Mouse (Mus musculus): ENCODE measurements at regions not wholly inside any gene's neighbourhood (a gene's known extent, or its start where the extent isn't known, plus 50 kb on each side); places are given as distances from the start of the nearest gene placed in this dataset.

- DNase-seq (ENCODE audit: extremely low spot score in 1 of 2, low spot score in 1 of 2): no peak
These were observed 314.8 kb upstream of the Jmjd1c start for GRCm38 (mm10) chr10:66781171-66781510.

GRCm38 (mm10) chr10:66782025-66782424, 313.9 kb upstream of the Jmjd1c start:
- no peak for DNase-seq (ENCODE audit: extremely low spot score in 1 of 2, low spot score in 1 of 2)

GRCm38 (mm10) chr10:66787812-66788211, 308.1 kb upstream of the Jmjd1c start:
- no peak for DNase-seq (ENCODE audit: extremely low spot score in 1 of 2, low spot score in 1 of 2)

GRCm38 (mm10) chr10:66796296-66796695, 299.6 kb upstream of the Jmjd1c start:
- DNase-seq (ENCODE audit: extremely low spot score in 1 of 2, low spot score in 1 of 2): no peak

- no peak for DNase-seq (ENCODE audit: extremely low spot score in 1 of 2, low spot score in 1 of 2)
These were observed 293.2 kb upstream of the Jmjd1c start for GRCm38 (mm10) chr10:66802691-66803090.

GRCm38 (mm10) chr10:66807261-66807968, 288.5 kb upstream of the Jmjd1c start:
- DNase-seq (ENCODE audit: extremely low spot score in 1 of 2, low spot score in 1 of 2): peak; percentile 38 to 75

GRCm38 (mm10) chr10:66812515-66813260, 283.2 kb upstream of the Jmjd1c start:
- no peak for DNase-seq (ENCODE audit: extremely low spot score in 1 of 2, low spot score in 1 of 2)

GRCm38 (mm10) chr10:66813850-66814564, 281.9 kb upstream of the Jmjd1c start:
- DNase-seq (ENCODE audit: extremely low spot score in 1 of 2, low spot score in 1 of 2): no peak

GRCm38 (mm10) chr10:66814565-66815201, 281.2 kb upstream of the Jmjd1c start:
- peak; percentile 62 to 79 for DNase-seq (ENCODE audit: extremely low spot score in 1 of 2, low spot score in 1 of 2)

GRCm38 (mm10) chr10:66815951-66816350, 280.0 kb upstream of the Jmjd1c start:
- no peak for DNase-seq (ENCODE audit: extremely low spot score in 1 of 2, low spot score in 1 of 2)

GRCm38 (mm10) chr10:66816776-66817175, 279.1 kb upstream of the Jmjd1c start:
- no peak for DNase-seq (ENCODE audit: extremely low spot score in 1 of 2, low spot score in 1 of 2)

GRCm38 (mm10) chr10:66817876-66818275, 278.0 kb upstream of the Jmjd1c start:
- DNase-seq (ENCODE audit: extremely low spot score in 1 of 2, low spot score in 1 of 2): no peak

GRCm38 (mm10) chr10:66819517-66819916, 276.4 kb upstream of the Jmjd1c start:
- no peak for DNase-seq (ENCODE audit: extremely low spot score in 1 of 2, low spot score in 1 of 2)

- no peak for DNase-seq (ENCODE audit: extremely low spot score in 1 of 2, low spot score in 1 of 2)
These were observed 270.2 kb upstream of the Jmjd1c start for GRCm38 (mm10) chr10:66825737-66826136.

GRCm38 (mm10) chr10:66826327-66826726, 269.6 kb upstream of the Jmjd1c start:
- DNase-seq (ENCODE audit: extremely low spot score in 1 of 2, low spot score in 1 of 2): no peak

- no peak for DNase-seq (ENCODE audit: extremely low spot score in 1 of 2, low spot score in 1 of 2)
These were observed 261.0 kb upstream of the Jmjd1c start for GRCm38 (mm10) chr10:66834974-66835373.

GRCm38 (mm10) chr10:66839058-66839457, 256.9 kb upstream of the Jmjd1c start:
- no peak for DNase-seq (ENCODE audit: extremely low spot score in 1 of 2, low spot score in 1 of 2)

GRCm38 (mm10) chr10:66843258-66843657, 252.7 kb upstream of the Jmjd1c start:
- no peak for DNase-seq (ENCODE audit: extremely low spot score in 1 of 2, low spot score in 1 of 2)

GRCm38 (mm10) chr10:66848778-66849177, 247.1 kb upstream of the Jmjd1c start:
- DNase-seq (ENCODE audit: extremely low spot score in 1 of 2, low spot score in 1 of 2): no peak

GRCm38 (mm10) chr10:66849681-66850080, 246.2 kb upstream of the Jmjd1c start:
- DNase-seq (ENCODE audit: extremely low spot score in 1 of 2, low spot score in 1 of 2): no peak

- DNase-seq (ENCODE audit: extremely low spot score in 1 of 2, low spot score in 1 of 2): no peak
These were observed 244.9 kb upstream of the Jmjd1c start for GRCm38 (mm10) chr10:66850972-66851478.

Measured in layer of hippocampus, postnatal 25 days (tissue).